Mouse (Mus musculus): Measurements from ENCODE around the gene Enkd1.
A peak's percentile ranks its signal among the peaks of the same experiment; 100 is the strongest.

Enkd1 gene

DNA sequence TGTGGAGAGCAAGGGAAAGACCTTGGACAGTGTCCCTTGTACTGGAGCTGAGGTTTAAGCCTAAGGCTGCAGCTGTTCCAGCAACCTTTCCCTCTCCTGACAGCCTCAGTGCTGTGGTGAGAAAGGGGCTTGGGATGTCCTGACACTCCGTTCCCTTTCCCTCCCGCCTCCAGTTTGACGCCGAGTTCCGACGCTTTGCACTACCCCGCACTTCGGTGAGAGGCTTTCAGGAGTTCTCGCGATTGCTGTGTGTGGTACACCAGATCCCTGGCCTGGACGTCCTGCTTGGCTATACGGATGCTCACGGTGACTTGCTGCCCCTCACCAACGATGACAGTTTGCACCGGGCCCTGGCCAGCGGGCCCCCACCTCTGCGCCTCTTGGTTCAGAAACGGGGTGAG is 6.0 kb downstream of the Enkd1 start:
- DNase-seq (ENCODE audit: extremely low spot score, low spot score): no peak

DNA sequence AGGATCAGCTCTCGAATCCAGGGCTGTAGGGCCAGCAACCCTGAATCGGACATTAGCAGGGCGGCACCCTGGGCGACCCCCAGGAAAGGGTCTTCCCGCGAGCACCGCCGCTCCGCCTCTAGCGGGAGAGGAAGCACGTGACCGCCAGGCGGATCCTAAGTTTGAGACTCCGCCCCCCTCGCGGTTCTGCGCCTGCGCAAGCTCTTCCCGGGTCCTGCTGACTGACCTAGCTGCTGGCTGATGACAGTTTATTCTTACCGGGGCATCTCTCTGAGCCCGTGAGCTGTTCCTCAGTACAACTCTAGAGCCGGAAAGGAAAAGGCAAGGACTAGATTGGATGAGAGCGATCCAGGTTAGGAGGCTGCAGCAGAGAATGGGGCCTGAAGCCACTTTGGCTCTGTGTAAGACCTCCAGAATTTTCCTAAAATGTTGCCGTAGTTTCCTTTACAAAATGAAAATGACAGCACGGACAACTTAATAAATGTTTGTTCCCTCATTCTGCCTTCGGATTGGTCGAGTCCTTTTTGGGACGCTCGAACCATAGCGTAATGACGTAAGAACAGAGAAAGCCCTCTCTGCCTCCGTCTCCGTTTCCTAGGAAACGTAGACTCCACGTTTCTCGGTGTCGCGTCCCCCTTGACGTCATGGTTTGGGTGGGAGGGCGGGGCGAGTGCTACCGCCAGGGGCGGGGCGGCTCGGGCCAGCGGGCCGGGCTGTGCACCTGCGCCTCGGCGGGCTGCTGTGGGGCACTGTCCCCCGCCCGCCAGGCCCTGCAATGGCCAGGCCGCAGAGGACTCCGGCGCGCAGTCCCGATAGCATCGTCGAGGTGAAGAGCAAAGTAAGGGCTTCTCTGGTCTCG is 6.8 kb downstream of the Enkd1 start, which contains the start of the genes Acd and Pard6a:
Gene Acd (minus strand): TSS at position 137 of the 859 bp plus-strand sequence.
Gene Pard6a (plus strand): TSS at position 183 of the 859 bp plus-strand sequence.
- peak; percentile 98 for DNase-seq (ENCODE audit: extremely low spot score, low spot score)

DNA sequence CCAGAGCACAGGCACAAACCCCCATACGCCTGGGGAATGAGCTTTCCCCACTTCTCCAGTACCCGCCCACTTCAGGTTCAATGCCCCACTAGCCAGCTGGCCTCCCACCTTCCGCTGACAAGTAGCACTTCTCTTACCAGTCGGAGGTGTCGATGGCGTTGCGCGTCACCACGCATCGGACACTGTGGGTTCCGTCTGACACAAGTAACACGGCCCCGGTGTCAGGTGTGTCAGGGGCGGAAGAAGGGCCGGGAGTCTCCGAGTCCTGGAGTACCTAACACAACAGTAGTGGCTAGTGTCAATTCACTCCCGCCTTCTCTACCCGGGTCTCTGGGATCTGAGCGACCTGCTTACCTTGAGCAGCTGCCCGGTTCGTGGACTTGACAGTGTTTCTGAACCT is 7.4 kb downstream of the Enkd1 start:
- DNase-seq (ENCODE audit: extremely low spot score, low spot score): no peak

DNA sequence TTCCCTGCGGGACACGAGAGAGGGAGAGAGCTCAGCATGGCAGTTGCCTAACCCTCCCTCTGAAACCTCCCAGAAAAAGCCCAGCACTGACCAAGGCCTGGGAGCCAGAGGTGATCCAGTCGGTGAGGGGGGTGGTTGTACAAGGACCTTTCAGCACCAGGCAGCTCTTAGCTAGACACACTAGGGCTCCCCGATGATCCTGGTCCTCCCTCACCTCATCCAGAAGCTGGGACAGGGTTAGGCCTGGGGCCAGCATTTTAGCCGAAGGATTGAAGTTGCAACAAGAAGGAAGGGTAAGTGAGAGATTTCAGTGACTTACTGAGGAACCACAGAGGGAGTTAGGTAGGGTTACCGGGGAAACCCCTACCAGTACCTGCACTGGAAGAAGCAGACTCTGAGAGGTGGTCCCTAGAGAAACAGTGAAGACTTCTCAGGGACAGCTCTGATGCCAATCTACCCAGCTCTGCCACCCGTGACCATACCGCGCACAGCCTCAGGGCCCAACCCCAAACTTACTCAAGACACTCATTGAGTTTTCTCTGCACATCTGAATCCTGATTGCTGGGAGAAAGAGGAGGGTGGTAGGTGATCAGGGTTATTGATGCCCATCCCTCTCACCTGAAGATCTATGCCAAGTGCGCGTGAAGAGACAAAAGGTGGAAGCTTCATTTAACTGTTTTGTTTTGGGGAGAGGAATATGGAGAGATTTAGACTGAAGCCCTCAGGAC is 8.4 kb downstream of the Enkd1 start:
- DNase-seq (ENCODE audit: extremely low spot score, low spot score): no peak

DNA sequence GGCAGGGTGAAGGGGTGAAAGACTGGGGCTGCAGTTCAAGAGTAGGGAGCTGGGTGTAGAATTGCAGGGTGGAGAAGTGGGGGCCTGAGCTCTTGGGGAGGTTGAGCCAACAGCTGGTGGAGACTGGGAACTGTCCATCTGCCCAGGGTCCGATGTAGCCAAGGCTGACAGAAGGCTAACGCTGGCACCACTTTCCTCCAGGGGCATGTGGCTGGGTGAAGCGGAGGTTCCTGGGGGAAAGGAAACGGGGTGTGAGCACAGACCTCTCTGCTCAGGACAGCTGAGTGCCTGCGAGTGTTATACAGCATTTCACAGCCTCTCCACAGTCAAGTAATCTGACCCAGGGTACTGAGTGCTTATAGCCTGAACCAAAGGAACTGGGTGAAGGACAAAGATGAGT is 9.3 kb downstream of the Enkd1 start:
- no peak for DNase-seq (ENCODE audit: extremely low spot score, low spot score)

DNA sequence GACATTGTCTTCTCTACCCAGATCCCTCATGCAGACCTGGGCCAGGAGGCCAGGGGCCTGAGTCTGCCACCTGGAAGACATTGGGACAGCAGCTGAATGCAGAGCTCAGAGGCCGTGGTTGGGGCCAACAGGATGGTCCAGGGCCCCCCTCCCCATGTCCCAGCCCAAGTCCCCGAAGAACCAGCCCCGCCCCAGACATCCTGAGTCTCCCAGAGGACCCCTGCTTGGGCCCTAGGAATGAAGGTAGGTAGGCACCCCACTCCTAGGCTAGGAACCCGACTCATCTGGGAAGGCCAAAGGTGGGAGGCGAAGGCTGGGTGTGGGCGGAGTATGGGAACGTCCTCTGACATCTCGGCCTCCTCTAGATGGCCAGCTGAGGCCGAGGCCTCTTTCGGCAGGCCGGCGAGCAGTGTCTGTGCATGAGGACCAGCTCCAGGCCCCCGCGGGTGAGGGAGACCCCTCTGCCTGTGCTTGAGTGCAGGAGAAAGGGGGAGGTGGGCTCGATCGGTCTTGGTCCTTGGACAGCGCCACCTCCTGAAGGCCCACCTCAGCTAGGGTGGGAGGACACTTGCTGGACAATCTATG is 10.7 kb downstream of the Enkd1 start:
- DNase-seq (ENCODE audit: extremely low spot score, low spot score): no peak

DNA sequence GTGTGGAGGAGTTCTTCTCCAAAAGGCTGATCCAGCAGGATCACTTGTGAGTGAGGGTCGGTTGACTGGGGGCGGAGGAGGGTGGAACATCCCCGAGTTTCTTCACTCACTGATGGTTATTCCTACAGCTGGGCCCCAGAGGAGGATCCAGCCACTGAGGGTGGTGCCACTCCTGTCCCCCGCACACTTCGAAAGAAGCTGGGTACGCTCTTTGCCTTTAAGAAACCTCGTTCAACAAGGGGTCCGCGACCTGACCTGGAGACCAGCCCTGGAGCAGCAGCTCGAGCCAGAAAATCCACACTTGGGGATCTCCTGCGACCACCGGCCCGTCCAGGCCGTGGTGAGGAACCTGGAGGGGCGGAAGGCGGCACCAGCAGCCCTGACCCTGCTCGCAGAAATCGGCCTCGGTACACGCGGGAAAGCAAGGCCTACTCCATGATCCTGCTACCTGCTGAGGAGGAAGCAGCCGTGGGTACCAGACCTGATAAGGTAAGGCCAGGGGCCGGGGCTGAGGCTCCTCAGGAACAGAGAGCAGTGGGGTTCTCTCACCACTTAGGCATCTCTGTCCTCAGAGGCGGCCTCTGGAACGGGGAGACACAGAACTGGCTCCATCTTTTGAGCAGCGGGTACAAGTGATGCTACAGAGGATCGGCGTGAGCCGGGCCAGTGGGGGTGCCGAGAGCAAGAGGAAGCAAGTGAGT is 12.8 kb downstream of the Enkd1 start:
- DNase-seq (ENCODE audit: extremely low spot score, low spot score): no peak

DNA sequence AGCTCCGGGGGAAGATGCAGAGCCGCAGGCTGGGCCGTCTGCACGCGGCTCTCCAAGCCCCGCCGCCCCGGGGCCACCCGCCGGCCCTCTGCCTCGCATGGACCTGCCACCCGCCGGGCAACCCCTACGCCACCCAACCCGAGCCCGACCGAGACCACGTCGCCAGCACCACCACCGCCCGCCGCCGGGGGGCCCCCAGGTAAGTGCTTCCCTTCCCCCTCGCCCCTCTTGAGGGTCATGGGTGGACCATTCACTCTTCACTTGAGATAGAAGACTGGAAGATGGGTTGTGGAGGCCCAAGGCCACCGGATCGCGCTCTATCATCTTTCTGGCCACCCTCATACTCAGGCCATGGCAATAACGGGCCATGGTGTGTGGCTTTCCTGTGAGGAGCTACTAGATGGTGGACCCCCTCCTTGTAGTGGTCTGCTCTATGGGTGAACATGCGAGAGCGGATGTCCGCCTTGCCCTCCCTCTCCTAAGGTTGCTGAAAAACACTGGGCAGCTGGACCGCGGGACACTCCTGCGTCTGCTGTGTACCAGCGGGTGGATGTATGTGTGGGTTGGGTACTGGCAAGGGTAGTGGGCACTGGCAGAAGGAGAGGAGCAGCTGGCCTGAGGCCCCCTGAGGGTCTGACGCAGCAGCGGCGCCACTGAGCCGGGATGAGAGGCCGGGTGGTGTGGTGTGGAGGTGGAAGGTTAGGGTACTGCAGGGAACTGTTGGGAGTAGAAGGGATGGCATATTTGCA is 13.8 kb downstream of the Enkd1 start:
- DNase-seq (ENCODE audit: extremely low spot score, low spot score): no peak

DNA sequence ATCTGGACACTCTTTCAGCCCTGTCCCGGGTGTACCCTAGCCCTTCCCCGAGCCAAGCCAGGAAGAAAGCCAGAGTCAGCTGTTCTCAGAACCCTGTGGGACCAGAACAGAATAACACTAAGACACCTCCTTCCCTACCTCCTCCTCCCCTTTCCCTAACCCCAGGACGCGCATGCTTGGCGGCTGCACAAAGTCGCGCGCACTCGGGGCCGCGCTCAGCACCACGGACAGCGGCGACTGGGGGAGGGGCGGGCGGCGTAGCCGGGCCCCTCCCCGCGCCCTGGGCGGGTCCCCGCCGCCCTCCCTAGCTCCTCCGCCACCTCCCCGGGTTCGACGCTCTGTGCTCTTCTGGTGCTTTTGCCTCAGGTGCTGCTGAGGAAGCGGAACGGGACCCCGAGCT is 14.4 kb downstream of the Enkd1 start:
- DNase-seq (ENCODE audit: extremely low spot score, low spot score): peak; percentile 78

DNA sequence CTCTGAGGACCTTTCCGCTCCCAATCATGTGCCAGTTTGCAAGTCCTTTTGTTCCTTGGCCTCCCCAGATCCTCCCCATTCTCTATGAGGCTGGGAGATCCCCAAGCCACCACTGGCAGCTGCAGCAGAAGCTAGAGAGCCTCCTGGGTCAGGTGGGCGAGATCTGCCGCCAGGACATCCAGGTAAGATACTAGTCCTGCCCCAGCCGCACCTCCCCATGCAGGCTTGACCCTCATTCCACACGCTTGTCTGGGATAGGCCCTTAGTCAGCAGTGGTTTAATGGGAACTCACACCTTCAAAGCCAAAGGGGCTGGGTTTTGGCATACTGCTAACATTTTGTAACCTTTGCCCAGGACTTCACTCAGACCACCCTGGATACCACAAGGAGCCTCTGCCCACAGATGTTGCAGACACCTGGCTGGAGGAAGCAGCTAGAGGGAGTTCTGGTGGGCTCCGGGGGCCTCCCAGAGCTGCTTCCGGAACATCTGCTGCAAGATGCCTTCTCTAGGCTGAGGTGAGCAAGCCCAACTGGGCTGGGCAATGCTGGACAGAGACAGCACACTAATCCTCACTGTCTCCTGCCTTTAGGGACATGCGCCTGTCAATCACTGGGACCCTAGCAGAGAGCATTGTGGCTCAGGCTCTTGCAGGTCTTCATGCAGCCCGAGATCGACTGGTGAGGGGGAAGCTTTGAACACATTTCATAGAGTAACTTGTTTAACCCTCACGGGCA is 15.4 kb downstream of the Enkd1 start:
- DNase-seq (ENCODE audit: extremely low spot score, low spot score): no peak

DNA sequence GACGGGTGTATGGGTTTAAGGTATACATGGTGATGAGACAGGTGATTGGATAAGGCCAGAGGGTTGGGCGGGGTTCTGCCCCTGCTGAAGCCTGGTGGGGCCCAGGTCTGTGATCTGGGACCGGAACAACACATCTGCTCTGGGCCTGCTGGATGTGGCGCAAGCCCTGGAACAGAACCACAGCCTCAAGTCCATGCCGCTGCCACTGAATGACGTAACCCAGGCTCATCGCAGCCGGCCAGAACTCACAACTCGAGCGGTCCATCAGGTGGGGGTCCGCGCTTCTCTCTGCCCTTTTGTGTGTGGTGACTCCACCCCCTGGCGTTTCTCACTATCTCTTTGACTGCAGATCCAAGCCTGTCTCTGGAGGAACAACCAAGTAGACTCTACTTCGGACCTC is 17.0 kb downstream of the Enkd1 start:
- no peak for DNase-seq (ENCODE audit: extremely low spot score, low spot score)

DNA sequence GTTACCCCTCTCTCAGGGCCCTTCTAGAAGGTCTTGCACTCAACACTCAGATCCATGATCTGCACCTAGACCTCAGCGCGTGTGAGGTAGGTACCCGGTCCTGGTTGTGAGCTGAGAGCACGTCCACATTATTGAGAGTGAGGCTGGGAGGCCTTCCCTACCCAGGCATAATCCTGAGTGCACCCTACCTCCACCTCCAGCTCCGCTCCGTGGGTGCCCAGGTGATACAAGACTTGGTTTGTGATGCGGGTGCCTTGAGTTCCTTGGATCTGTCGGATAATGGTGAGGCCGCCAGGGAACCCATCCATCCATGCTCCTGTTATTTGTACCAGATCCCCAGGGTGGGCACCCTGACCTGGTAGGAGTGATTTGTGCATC is 18.0 kb downstream of the Enkd1 start:
- no peak for DNase-seq (ENCODE audit: extremely low spot score, low spot score)

DNA sequence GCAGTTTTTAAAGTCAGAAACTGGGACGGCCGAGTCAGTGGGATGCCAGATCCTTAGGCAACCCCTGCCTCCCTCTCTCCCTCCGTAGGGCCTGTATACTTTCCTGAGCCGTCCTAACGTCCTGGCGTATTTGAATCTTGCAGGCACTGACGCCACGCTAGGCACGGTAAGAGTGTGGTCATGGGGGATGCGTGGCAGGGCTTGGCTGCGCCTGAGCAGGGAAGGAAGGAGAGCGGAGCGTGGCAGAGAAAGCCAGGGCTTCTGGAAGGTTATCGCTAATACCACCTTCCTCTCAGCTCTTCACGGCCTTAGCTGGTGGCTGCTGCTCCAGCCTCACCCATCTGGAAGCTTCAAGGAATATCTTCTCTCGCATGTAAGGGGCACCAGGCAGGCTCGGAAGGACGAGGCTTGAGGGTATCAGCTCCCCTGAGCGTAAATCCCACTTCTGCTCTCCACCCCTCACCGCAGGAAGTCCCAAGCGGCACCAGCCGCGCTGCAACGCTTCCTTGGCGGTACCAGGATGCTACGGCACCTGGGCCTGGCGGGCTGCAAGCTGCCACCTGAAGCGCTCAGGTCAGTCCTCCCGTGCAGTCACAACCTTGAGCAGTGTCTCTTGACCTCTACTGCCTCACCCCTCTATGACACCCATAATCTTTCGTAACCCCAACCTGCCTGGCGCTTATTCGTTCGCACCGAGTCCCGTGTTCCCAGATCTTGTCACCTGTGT is 18.6 kb downstream of the Enkd1 start:
- no peak for DNase-seq (ENCODE audit: extremely low spot score, low spot score)

DNA sequence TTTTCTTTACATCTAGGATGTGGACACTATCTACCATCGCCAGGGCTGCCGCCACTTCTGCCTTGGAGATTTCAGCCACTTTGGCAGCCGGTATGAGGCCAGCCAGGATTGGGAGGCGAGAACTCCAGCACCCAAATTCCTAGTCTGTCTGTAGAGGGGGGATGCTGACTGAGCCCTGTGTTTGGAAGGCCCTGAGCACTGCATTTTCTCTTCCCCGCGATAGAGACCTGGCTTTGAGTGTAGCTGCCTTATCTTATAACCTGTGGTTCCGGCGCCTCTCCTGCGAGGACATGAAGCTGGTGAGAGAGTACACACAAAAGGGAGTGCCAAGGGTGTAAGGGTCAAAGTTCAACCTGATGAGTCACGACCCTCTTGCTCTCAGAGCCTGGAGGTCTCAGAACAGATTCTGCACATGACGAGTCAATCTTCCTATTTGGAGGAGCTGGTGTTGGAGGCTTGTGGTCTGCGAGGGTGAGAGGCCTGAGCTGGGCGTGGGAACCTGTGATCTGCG is 19.7 kb downstream of the Enkd1 start:
- DNase-seq (ENCODE audit: extremely low spot score, low spot score): no peak

DNA sequence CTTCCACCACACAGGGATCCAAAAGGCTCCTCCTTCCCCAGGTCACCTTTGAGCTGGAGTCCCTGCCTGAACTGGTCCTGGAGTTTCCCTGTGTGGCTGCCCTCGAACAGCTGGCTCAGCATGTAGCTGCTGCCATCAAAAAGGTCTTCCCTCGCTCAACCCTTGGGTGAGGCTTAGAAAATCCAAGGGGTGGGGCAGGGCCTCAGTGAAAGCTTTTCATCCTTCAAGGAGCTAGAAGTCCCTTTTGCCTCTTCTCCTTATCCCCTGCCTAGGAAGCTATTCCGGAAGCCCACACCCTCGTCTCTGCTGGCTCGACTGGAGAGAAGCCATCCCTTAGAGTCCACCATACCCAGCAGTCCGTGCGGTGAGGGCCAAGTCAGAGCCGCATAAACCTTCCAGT is 20.5 kb downstream of the Enkd1 start:
- no peak for DNase-seq (ENCODE audit: extremely low spot score, low spot score)

DNA sequence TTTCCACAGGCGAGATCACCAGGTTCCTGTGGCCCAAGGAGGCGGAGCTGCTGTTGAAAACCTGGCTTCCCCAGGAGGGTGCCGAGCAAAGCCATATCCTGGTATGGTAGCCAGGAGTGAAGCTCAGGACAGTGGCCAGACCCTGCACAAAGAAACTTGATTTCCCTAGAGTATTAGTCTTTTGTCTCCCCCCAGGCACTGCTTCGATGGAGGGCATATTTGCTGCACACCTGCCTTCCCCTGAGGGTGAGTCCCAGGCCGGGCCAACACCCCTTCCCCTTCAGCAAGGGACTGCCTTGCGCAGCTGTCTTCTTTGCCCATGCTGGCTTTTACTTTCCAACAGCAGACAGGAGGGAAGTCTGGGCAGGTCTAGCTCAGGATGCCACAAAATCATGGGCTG is 21.5 kb downstream of the Enkd1 start:
- DNase-seq (ENCODE audit: extremely low spot score, low spot score): no peak

DNA sequence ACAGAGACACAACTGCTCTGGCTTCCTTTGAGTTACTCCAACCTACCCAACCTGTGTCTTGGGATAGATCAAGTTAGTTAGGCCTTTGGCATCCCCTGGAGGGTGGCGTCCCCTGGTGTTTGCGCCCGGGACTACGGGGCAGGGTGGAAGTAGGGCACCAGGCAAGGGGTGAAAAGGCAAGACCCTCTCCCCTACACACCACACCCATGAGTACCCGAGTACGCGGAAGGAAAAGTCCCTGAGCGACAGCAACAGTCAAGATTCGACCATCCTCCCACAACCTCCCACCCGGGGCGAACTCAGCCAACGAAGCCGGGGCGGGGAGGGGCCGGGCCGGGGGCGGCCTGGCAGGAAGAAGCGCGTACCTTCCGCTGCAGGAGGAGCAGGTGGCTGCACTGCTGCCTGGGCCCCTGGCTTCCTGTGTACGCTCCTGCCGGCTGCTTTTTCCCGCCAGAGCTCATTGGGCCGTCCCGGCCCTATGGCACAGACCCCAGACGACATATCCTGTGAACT is 22.2 kb downstream of the Enkd1 start, which contains the start of gene Carmil2:
Gene Carmil2 (plus strand): TSS at position 479 of the 513 bp plus-strand sequence.
- DNase-seq (ENCODE audit: extremely low spot score, low spot score): peak; percentile 54

DNA sequence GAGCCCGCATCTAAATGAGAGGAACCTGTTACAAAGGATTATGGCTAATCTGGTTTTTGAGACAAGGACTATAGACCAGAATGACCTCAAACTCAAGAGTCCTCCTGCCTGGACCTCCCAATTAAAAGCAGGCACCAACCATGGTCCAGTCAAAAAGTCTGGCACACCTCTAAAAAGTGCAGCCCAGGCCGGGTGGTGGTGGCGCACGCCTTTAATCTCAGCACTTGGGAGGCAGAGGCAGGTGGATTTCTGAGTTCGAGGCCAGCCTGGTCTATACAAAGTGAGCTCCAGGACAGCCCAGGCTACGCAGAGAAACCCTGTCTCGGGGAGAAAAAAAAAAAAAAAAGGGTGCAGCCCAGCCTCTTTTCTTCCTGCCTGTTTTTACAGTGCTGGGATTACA is 22.7 kb downstream of the Enkd1 start:
- DNase-seq (ENCODE audit: extremely low spot score, low spot score): no peak

DNA sequence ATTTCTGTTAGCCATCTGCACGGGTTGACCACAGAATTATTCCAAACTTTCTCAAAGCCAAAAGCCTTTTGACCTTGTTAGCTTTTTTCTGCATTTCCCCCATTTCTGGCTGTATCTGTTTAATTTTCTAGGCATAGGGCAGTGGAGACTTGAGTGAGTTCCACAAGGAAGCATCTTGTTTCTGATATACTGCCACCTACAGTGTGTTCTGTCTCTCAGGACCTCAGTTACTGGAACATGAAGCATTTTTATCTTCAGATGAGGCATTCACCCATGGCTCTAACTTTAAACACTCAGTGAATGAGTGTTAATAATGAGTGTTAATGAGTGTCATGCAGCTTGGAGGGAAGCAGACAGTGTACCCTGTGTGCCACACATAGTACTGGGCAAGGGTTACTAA is 30.1 kb downstream of the Enkd1 start:
- no peak for DNase-seq (ENCODE audit: extremely low spot score, low spot score)
